Mouse (Mus musculus) ovary, postnatal 36 days (tissue): ENCODE results near the gene Yy2.

Experiments used
- DNase-seq: peaks from one replicate; pipeline ENCODE4 v3.0.0; 2022; ENCODE audit warnings: low spot score, mixed read lengths

Gene Yy2

GRCm38 (mm10) chrX:157568840-157569239, at the start of gene Yy2:
TSS of gene Yy2 (minus strand) at chrX:157568985.
- no peak for DNase-seq

DNA sequence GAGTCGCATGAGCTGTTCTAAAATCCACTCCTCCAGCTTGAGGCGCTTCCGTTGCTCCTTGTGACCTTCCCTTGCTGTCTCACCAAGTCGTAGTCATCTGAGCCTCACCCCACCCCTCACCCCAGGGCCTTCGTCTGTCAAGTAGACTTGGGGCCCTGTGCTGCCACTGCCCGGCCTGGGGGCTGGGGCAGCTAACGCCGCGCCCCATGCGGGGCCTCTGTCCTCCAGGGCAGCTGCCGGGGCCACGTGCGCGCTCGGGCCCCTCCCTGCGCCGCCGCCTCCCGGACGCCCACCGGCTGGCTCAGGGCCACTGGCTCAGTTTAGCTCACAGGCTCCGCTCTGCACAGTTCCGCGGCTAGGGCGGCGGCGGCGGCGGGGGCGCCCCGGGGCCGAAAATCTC, 44.1 kb upstream of the Yy2 start:
- DNase-seq, result no peak

- DNase-seq, result peak; percentile 20
Observed at GRCm38 (mm10) chrX:157601450-157601849, 32.7 kb upstream of the Yy2 start.

- DNase-seq, result peak; percentile 57
Observed at GRCm38 (mm10) chrX:157598186-157598996, 29.6 kb upstream of the Yy2 start, which contains the start of gene Mbtps2. TSS of gene Mbtps2 (minus strand) at chrX:157598715.

DNA sequence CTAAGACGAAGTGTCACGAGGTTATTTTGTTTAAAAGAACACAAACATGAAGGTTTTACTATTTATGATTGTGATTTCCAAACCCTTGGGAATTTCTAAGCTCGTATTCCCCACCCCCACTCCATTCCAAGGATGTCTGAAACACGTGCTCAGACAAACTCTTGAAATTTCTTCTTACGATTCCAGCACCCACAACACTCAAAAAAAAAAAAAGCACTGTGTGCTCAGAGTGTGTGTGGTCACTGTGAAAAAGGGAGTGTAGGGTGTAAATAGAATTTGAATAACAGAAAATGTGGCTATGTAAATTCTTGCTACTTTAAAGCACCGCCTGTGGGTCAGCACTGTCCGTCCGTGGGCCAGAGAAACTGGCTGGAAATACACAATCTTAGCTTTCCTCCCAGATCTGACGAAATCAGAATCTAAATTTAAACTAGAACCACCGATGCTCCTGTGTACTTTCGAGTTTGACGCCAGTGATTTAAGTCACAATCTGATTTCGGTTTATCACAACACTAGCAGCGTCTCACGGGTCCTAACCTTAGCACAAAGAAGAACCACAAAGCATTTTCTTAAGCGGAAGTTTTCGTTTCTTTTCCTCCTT, 28.9 kb upstream of the Yy2 start:
- no peak for DNase-seq

DNA sequence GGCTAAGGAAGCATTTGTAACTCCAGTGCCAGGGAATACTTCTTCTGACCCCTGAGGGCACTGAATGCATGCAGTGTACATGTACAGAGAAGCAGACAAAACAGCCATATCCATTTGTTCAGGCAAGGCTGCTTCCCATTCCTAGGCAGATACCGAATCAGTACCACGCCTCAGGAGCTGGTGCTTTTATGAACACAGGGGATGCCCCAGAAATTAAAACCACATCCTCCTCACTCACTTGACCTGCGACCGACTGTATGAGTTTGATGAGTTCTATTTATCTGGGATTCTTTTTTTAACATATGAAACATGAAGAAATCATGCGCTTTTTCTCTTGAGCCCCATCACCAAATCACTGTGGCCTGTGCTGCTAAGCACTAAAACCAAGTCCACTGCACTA, 28.0 kb upstream of the Yy2 start:
- no peak for DNase-seq

GRCm38 (mm10) chrX:157595927-157596326, 27.1 kb upstream of the Yy2 start:
- DNase-seq, result no peak

GRCm38 (mm10) chrX:157594606-157595005, 25.8 kb upstream of the Yy2 start:
- no peak for DNase-seq

GRCm38 (mm10) chrX:157587001-157587400, 18.2 kb upstream of the Yy2 start:
- DNase-seq, result no peak

DNA sequence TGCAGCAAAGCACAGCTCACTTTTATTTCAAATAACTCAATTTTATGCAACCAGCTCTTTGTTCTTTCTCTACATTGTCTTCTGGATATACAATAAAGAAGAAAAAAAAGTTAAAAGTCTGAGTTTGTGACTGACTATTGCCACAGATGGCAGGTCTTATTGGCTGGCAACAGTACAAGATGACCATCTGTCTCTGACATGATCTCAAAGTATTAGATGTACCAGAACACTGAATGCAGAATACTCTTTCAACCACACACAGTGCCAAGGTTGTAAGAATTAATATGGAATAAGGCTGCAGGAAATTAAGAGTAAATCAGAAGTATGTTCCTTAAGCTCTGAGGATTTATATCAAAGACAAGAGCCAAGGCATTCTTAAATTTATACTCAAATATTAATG, 17.6 kb upstream of the Yy2 start:
- no peak for DNase-seq

GRCm38 (mm10) chrX:157579108-157579614, 10.4 kb upstream of the Yy2 start:
- no peak for DNase-seq

DNA sequence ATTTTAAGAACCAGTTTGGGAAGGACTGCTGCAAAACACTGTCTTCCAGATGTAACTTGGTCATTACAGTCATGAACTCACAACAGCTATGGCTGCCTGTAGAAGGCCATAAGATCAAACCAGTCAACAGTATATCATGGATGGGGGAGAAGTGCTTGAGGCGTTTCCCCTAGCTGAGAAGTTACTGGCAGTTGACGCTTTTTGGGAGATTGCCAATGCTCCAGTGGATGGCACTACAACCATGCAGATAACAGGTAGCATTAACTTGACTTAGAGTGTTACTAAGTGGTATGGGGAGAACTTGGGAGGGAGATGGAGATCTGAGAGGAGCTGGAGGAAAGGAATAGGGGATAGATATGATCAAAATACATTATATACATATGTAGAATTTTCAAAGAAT, 5.9 kb upstream of the Yy2 start:
- no peak for DNase-seq

- no peak for DNase-seq
Observed at GRCm38 (mm10) chrX:157563794-157564193, 5.0 kb downstream of the Yy2 start.

- no peak for DNase-seq
Observed at GRCm38 (mm10) chrX:157547082-157547481, 21.7 kb downstream of the Yy2 start.
